Mouse (Mus musculus) frontal cortex, postnatal 25 days (tissue): ENCODE measurements at regions not wholly inside any gene's neighbourhood (a gene's known extent, or its start where the extent isn't known, plus 50 kb on each side); places are given as distances from the start of the nearest gene placed in this dataset.

Experiments used
- DNase-seq, 2 experiments: peaks; one replicate each; pipeline ENCODE4 v3.0.0; 2022; ENCODE audit warnings: low spot score in 2 of 2

GRCm38 (mm10) chr2:48465483-48465882 is 348.4 kb upstream of the Acvr2a start:
- DNase-seq, result no peak

GRCm38 (mm10) chr2:48468895-48469294 is 345.0 kb upstream of the Acvr2a start:
- DNase-seq, result no peak

DNA sequence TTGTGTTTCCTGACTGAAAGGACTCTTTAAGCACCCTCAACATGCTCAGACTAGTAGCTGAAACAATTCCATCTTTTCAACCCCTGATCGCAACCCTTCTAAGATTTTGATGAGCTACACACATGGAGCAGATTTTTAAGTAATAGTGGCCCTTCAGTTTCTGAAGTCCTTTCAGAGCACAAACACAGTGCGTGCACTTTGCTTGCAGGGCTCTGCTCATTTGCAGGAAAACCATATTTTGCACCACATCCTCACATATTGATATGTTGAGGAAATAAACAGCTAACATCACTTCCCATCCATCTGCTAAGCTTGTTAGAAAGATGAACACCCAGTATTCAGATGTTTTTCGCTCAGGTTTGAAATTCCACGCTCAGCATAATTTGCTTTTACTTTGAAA is 344.6 kb upstream of the Acvr2a start:
- no peak for DNase-seq

- no peak for DNase-seq
Measured at GRCm38 (mm10) chr2:48473102-48473501, 340.8 kb upstream of the Acvr2a start.

GRCm38 (mm10) chr2:48474642-48475041 is 339.3 kb upstream of the Acvr2a start:
- DNase-seq, result no peak

DNA sequence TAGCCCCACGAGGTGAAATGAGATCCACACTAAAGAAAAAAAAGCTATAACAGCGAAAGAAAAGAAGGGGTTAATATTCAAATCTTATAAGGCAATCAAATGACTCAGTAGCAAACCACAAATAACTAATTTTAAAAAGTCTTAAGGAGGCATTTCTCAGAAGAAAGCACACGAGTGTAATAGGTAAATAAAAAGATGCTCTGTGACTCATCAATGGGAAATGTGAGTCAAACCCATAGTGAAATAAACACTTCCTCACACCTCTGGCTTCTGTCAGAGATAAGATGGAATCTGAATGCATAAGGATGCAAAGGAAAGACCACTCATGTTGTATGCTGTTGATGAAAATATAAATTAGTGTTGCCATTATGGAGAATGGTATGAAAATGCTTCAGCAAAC is 337.1 kb upstream of the Acvr2a start:
- DNase-seq, result no peak

GRCm38 (mm10) chr2:48477336-48477735 is 336.6 kb upstream of the Acvr2a start:
- DNase-seq, result no peak

- DNase-seq, result no peak
Measured at GRCm38 (mm10) chr2:48479601-48480000, 334.3 kb upstream of the Acvr2a start.

GRCm38 (mm10) chr2:48480428-48481191 is 333.3 kb upstream of the Acvr2a start:
- no peak for DNase-seq

DNA sequence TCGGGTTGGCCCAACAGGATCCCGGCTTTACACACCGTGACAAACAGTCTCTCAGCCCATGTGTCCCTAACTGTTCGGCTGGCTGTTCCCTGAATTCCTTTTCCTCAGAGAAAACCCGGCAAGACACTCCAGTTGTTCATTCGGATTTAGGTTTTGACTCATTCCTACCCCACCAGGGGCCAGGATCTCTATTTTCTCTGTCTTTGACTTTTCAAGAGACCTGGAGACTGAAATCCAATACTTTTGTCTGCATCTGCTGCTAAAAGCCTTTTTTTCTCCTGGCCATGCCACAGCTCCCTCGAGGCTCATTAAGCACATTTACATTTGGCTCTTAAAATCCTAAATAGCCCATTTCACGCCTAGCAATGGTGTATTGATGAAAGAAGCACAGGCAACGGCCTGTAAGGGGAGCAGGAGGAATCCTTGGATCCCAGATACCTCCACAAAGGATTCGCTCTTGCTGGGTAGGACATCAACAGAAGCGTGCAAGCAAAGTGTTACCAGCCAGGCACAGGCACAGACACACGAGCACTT is 332.6 kb upstream of the Acvr2a start:
- DNase-seq, result no peak

GRCm38 (mm10) chr2:48493574-48493973 is 320.3 kb upstream of the Acvr2a start:
- no peak for DNase-seq

DNA sequence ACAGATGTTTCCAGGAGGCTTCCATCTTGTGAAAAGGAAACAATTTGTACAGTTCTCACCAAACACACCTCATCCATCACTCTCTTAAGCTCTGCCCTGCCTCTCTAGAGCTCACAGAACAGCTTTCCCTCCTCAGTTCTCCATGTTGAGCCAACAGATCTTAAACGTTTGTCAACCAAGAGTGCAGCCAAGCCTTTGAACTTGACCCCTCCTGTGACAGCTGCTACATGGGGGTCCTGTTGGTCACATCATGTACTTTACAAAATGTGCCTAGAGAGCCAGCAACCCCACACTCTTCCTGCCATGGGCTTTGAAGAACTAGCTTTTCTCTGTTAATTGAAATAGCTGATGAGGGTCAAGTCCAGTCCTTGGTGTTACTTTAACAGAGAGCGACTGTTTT is 319.8 kb upstream of the Acvr2a start:
- DNase-seq, result no peak

DNA sequence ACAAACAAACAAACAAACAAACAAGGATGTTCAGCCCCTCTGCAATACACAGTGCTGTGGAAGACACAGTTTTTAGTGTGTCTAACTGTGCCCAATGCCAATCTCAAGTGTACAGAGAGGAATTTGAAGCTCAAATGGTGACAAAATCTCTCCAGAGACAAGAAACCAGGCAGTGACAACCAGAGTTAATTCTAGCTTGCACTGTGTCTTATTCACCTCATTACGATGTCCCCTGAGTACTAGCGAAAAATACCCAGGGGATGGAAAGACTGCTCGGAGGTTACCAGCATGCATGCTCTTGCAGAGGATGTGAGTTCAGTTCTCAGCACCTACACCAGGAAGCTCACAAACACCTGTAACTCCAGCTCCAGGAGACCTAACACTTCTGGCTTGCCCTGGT is 319.3 kb upstream of the Acvr2a start:
- no peak for DNase-seq

GRCm38 (mm10) chr2:48498047-48498723 is 315.7 kb upstream of the Acvr2a start:
- DNase-seq, result no peak

GRCm38 (mm10) chr2:48499396-48499795 is 314.5 kb upstream of the Acvr2a start:
- DNase-seq, result no peak

- no peak for DNase-seq
Measured at GRCm38 (mm10) chr2:48501387-48501786, 312.5 kb upstream of the Acvr2a start.

GRCm38 (mm10) chr2:48513848-48514247 is 300.1 kb upstream of the Acvr2a start:
- DNase-seq, result no peak

DNA sequence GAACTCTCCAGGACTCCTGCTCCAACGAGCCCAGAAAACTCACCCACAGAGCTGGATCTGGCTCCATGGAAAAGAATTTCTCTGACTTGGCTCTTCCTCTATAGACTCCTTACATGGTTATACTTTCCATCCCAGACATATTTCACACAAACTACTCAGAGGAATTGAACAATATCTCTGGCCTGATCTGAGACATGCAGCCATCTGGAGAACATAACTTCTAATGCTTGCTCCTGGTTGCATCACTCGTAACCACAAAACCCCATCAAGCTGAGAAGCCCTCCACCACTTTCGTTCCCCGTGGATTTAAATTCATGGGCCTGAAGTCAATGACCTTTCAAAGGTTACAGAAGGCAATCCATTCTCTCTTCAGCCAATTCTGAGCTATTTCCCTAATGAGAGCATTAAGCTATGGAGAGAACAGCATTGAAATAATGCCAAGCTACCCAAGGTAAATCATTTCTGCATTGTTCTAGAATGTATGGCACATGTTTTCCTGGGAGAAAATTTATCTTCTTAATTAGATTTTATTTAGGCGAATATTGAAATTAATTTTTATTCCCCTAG is 294.0 kb upstream of the Acvr2a start:
- DNase-seq, result no peak

GRCm38 (mm10) chr2:48520535-48520971 is 293.4 kb upstream of the Acvr2a start:
- DNase-seq, result no peak

- DNase-seq, result no peak
Measured at GRCm38 (mm10) chr2:48535453-48535852, 278.5 kb upstream of the Acvr2a start.

- DNase-seq, result no peak
Measured at GRCm38 (mm10) chr2:48536930-48537329, 277.0 kb upstream of the Acvr2a start.

DNA sequence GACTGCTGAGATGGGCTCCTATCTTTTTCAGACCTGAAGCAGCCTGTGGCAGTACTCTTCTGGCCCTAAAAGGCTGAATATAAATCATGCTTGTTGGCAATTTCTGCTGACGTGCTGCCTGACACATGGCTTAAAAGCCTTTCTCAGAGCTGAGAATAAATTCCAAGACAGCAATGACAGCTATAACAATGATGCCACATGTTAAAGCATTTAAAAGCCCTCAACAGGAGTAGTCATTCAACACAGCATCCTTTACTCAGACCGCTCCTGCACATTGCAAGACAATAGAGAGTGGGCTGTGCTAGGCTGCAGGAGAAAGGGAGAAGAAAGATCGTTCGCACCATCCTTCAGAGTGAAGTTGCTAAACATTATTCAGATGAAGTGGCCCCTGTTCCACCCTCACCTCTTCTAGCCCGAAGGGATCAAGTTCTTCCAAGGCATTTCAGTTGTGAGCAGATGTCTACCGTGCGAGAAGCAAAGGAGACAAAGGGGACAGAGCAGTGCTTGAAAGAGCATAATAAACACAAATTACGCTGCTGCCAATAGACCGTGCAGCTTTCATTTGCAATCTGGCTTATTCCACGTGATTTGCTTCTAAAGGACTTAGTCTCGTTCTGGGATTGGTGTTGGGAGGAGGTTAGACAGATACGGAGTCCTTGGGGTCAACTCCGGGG is 275.1 kb upstream of the Acvr2a start:
- DNase-seq, result no peak
